Mouse (Mus musculus): Measurements from ENCODE around the gene 1700129C05Rik. TPM values are rescaled to one million over a fixed set of nuclear protein-coding genes. Genes with fewer than 3 reads are reported as not detected.
A peak's percentile ranks its signal among the peaks of the same experiment; 100 is the strongest.

Gene 1700129C05Rik
- polyA plus RNA-seq (2014; fragmentation: Nextera tagmentation; extraction: Ambion mirVana), result not detected in 2 replicates

DNA sequence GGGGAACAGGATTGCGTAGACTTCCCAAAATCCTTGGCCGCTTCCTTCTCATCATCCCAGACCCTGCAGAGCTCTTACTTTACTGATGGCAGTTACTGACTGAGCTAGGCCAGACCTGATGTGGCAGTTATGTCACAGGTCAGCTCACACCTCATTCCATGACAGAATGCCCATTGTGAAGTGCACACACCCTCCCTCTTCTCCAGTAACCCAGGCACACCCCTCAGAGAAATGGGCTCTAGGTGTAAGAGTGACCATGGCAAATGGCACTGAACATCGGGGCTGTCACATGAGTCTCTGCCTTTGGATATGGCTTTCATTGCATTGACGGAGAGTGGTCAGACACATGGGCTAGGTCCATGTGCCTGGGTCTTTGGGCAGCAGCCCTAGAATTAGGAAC lies at the start of gene 1700129C05Rik:
1700129C05Rik (minus strand) TSS at position 101 of the 400 bp plus-strand sequence.
- DNase-seq (ENCODE audit: low spot score) (no peak), ATAC-seq (ENCODE audit: low read depth) (no peak)
- Histone ChIP-seq H3K9me3 (ENCODE audit: control insufficient read depth, low read length) (no peaks in the 10 kb centered on the region), H3K27ac (replicated peaks; ENCODE audit: low read depth, low read length) (no peak within 1 kb of the TSS), H3K9ac (ENCODE audit: low read depth, low read length) (no peak within 1 kb of the TSS), H3K27me3 (replicated peaks; ENCODE audit: control insufficient read depth, insufficient read depth, low read length) (no peaks in the 10 kb centered on the region), H3K4me1 (ENCODE audit: control insufficient read depth, insufficient read depth, low read length) (no peaks in the 10 kb centered on the region), H3K36me3 (ENCODE audit: control insufficient read depth, insufficient read depth, low read length) (no peaks in the 10 kb centered on the region), H3K4me3 (ENCODE audit: low read depth, low read length) (no peak within 1 kb of the TSS), H3K4me2 (ENCODE audit: low read depth, low read length) (no peak within 1 kb of the TSS)
- WGBS, result 89% methylated on average over 4 of the region's 4 CpGs

DNA sequence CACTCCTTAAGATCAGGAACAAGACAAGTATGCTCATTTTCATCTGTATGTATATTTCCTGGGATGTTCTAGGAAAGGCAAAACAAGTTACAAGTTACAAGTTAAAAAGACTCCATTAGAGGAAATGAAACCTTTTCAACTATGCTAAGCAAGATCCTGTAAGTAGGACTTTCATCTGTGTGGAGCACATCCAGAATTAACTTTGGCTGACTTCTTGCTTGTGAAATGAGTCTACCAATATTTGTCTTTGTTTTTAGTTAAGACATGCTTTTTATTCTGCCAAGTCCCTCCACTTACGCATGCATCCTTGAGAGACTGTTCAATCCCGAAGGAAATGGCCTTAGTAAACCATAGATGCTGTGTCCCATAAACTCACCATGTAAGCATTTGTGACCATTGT lies 43.4 kb upstream of the 1700129C05Rik start:
- no peak overlapping the region for H3K27ac ChIP-seq (replicated peaks; ENCODE audit: low read depth, low read length)
- DNase-seq (ENCODE audit: low spot score) (no peak), ATAC-seq (ENCODE audit: low read depth) (no peak)
- no peaks in the 10 kb centered on the region for H3K9me3 ChIP-seq (ENCODE audit: control insufficient read depth, low read length)
- H3K36me3 ChIP-seq (ENCODE audit: control insufficient read depth, insufficient read depth, low read length), result no peaks in the 10 kb centered on the region
- H3K4me2 ChIP-seq (ENCODE audit: low read depth, low read length), result no peak overlapping the region
- no peak overlapping the region for H3K4me3 ChIP-seq (ENCODE audit: low read depth, low read length)
- WGBS, result 82% methylated on average over 2 of the region's 2 CpGs
- no peaks in the 10 kb centered on the region for H3K27me3 ChIP-seq (replicated peaks; ENCODE audit: control insufficient read depth, insufficient read depth, low read length)
- H3K4me1 ChIP-seq (ENCODE audit: control insufficient read depth, insufficient read depth, low read length), result no peaks in the 10 kb centered on the region
- no peak overlapping the region for H3K9ac ChIP-seq (ENCODE audit: low read depth, low read length)

DNA sequence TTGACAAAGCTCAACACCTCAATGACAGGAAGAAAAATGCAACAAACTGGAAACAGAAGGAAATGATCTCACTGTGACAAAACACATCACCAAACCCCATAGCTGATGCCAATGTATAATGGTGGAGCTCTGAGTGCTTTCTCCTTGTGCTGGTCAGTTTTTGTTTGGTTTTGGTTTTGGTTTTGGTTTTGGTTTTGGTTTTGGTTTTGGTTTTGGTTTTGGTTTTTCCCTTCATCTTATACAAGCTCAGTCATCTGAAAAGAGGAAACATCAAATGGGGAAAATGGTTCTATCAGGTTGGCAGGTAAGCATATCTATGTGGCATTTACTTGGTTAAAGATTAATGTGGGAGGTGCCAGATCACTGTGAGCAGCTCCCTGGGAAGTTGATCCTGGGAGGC lies 42.8 kb upstream of the 1700129C05Rik start:
- Histone ChIP-seq H3K36me3 (ENCODE audit: control insufficient read depth, insufficient read depth, low read length) (no peaks in the 10 kb centered on the region), H3K4me1 (ENCODE audit: control insufficient read depth, insufficient read depth, low read length) (no peaks in the 10 kb centered on the region), H3K4me3 (ENCODE audit: low read depth, low read length) (no peak overlapping the region), H3K27ac (replicated peaks; ENCODE audit: low read depth, low read length) (no peak overlapping the region), H3K9ac (ENCODE audit: low read depth, low read length) (no peak overlapping the region), H3K4me2 (ENCODE audit: low read depth, low read length) (no peak overlapping the region), H3K27me3 (replicated peaks; ENCODE audit: control insufficient read depth, insufficient read depth, low read length) (no peaks in the 10 kb centered on the region), H3K9me3 (ENCODE audit: control insufficient read depth, low read length) (no peaks in the 10 kb centered on the region)
- ATAC-seq (ENCODE audit: low read depth), result no peak
- no peak for DNase-seq (ENCODE audit: low spot score)

DNA sequence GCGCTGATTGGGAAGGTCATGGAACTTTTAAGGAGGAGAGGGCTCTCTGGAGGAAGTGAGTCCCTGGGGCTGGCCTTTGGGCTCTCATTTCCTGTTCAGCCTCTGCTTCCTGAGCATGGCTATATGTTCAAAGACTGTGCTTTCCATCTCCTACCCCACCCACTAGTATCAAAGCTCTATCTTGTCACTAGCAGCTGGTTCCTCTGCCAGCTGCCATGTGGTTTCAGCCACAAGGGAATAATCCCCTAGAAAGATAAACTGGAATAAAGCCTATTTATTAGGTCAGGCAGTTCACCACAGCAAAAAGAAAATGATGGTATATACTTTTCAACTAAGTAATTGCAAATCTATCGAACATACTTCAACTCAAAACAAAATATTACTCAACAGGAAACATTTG lies 40.0 kb upstream of the 1700129C05Rik start:
- WGBS, result 69% methylated on average over 2 of the region's 2 CpGs
- DNase-seq (ENCODE audit: low spot score) (no peak), ATAC-seq (ENCODE audit: low read depth) (no peak)
- Histone ChIP-seq H3K4me2 (ENCODE audit: low read depth, low read length) (no peak overlapping the region), H3K36me3 (ENCODE audit: control insufficient read depth, insufficient read depth, low read length) (no peaks in the 10 kb centered on the region), H3K4me1 (ENCODE audit: control insufficient read depth, insufficient read depth, low read length) (no peaks in the 10 kb centered on the region), H3K4me3 (ENCODE audit: low read depth, low read length) (no peak overlapping the region), H3K27me3 (replicated peaks; ENCODE audit: control insufficient read depth, insufficient read depth, low read length) (no peaks in the 10 kb centered on the region; the same call in 1 of the 2 replicates), H3K9me3 (ENCODE audit: control insufficient read depth, low read length) (no peaks in the 10 kb centered on the region), H3K9ac (ENCODE audit: low read depth, low read length) (no peak overlapping the region), H3K27ac (replicated peaks; ENCODE audit: low read depth, low read length) (no peak overlapping the region)

DNA sequence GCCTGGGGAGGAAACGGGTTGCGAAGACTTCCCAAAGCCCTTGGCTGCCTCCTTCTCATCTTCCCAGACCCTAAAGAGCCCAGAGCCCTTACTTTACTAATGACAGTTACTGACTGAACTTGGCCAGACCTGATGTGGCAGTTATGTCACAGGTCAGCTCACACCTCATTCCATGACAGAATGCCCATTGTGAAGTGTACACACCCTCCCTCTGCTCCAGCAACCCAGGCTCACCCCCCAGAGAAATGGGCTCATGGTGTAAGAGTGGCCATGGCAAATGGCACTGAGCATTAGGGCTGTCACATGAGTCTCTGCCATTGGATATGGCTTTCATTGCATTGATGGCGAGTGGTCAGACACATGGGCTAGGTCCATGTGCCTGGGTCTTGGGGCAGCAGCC lies 36.0 kb upstream of the 1700129C05Rik start, which contains the start of gene Gm5142:
Gm5142 (minus strand) TSS at position 101 of the 400 bp plus-strand sequence.
- Histone ChIP-seq H3K4me2 (ENCODE audit: low read depth, low read length) (no peak within 1 kb of the TSS), H3K4me1 (ENCODE audit: control insufficient read depth, insufficient read depth, low read length) (no peaks in the 10 kb centered on the region), H3K4me3 (ENCODE audit: low read depth, low read length) (no peak within 1 kb of the TSS), H3K27me3 (replicated peaks; ENCODE audit: control insufficient read depth, insufficient read depth, low read length) (no peaks in the 10 kb centered on the region; the same call in 1 of the 2 replicates), H3K27ac (replicated peaks; ENCODE audit: low read depth, low read length) (no peak within 1 kb of the TSS), H3K9me3 (ENCODE audit: control insufficient read depth, low read length) (no peaks in the 10 kb centered on the region), H3K36me3 (ENCODE audit: control insufficient read depth, insufficient read depth, low read length) (no peaks in the 10 kb centered on the region), H3K9ac (ENCODE audit: low read depth, low read length) (no peak within 1 kb of the TSS)
- DNase-seq (ENCODE audit: low spot score), result no peak
- 93% methylated on average over 3 of the region's 3 CpGs for WGBS
- ATAC-seq (ENCODE audit: low read depth), result no peak

DNA sequence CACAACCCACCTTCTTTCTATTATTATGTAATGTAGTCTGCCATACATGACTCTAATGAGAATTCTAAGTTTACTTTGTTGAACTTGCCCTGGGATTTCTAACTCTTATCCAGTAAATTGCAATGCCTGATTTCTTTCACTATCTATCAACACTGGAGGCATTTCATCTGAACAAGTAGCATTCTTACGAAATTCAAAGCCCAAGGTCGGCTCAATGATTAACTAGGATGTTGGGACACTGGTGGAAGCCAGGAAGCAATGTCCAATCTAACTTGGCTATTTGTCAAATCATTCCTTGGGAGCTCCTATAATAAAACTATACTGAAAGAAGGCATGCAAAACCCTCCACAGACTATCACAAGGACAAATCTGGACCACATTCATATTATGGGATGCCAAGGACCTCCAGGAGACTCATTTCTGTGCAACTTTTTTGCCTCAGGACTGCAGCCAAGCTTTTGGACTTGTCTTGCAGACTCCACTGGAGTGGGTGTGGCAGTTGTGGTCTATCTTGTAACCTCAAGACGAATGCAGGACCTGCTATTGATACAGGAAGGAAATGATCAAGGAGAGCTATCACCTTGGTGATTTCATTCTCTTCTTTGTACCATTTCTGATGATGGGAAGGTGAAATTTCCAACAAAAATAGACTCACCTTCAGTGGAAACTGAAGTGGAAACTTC lies 14.5 kb upstream of the 1700129C05Rik start:
- Histone ChIP-seq H3K4me3 (ENCODE audit: low read depth, low read length) (no peak overlapping the region), H3K4me2 (ENCODE audit: low read depth, low read length) (no peak overlapping the region), H3K4me1 (ENCODE audit: control insufficient read depth, insufficient read depth, low read length) (no peaks in the 10 kb centered on the region), H3K9ac (ENCODE audit: low read depth, low read length) (no peak overlapping the region), H3K27ac (replicated peaks; ENCODE audit: low read depth, low read length) (no peak overlapping the region), H3K36me3 (ENCODE audit: control insufficient read depth, insufficient read depth, low read length) (no peaks in the 10 kb centered on the region), H3K9me3 (ENCODE audit: control insufficient read depth, low read length) (no peaks in the 10 kb centered on the region), H3K27me3 (replicated peaks; ENCODE audit: control insufficient read depth, insufficient read depth, low read length) (no peaks in the 10 kb centered on the region)
- no peak for ATAC-seq (ENCODE audit: low read depth)
- 66% methylated on average over 3 of the region's 3 CpGs for WGBS
- no peak for DNase-seq (ENCODE audit: low spot score)

DNA sequence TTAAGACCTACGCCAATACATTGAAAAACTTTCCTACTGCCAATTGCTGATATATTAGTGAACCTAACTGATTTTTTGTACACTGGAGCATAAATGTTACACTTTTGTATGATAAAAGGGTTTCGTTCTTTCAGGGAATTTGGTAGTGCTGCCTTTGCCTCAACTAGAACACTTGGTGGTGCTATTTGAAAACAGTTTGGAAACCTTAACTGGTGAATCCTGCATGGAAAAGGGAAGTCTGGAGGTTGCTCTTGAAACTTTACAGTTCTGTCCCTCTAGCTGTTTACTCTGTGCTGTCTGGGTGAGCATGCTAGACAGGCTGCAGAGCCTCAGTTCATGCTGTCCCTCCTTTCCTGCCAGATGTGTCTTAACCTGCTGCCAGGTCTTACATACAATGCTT lies 12.9 kb upstream of the 1700129C05Rik start:
- WGBS, result 68% methylated on average over 2 of the region's 2 CpGs
- no peak overlapping the region for H3K27ac ChIP-seq (replicated peaks; ENCODE audit: low read depth, low read length)
- no peaks in the 10 kb centered on the region for H3K4me1 ChIP-seq (ENCODE audit: control insufficient read depth, insufficient read depth, low read length)
- H3K27me3 ChIP-seq (replicated peaks; ENCODE audit: control insufficient read depth, insufficient read depth, low read length), result no peaks in the 10 kb centered on the region
- DNase-seq (ENCODE audit: low spot score) (peak; percentile 41), ATAC-seq (ENCODE audit: low read depth) (no peak)
- H3K36me3 ChIP-seq (ENCODE audit: control insufficient read depth, insufficient read depth, low read length), result no peaks in the 10 kb centered on the region
- no peak overlapping the region for H3K9ac ChIP-seq (ENCODE audit: low read depth, low read length)
- no peak overlapping the region for H3K4me2 ChIP-seq (ENCODE audit: low read depth, low read length)
- H3K9me3 ChIP-seq (ENCODE audit: control insufficient read depth, low read length), result no peaks in the 10 kb centered on the region
- no peak overlapping the region for H3K4me3 ChIP-seq (ENCODE audit: low read depth, low read length)

DNA sequence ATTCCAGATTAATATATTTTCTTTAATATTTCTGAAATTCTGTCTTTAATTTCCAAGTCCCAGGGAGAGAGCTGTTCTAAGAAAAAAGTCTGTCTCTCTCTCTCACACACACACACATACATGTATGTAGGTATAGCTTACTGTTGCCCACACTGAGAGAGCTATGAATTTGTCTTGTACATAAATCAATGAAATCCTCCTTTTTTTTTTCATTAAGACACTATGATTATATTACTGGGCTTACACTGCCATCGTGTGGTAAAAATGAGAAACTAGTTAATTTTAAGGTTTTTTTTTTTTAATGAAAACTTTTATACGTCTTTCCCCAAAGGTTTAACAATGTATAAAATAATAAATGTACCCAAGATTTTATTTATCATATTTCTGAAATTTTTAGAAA lies 28.4 kb downstream of the 1700129C05Rik start:
- H3K4me3 ChIP-seq (ENCODE audit: low read depth, low read length), result no peak overlapping the region
- WGBS, result 2% methylated on average over 2 of the region's 2 CpGs
- H3K27ac ChIP-seq (replicated peaks; ENCODE audit: low read depth, low read length), result no peak overlapping the region
- no peaks in the 10 kb centered on the region for H3K27me3 ChIP-seq (replicated peaks; ENCODE audit: control insufficient read depth, insufficient read depth, low read length)
- H3K4me2 ChIP-seq (ENCODE audit: low read depth, low read length), result no peak overlapping the region
- no peak overlapping the region for H3K9ac ChIP-seq (ENCODE audit: low read depth, low read length)
- H3K4me1 ChIP-seq (ENCODE audit: control insufficient read depth, insufficient read depth, low read length), result no peaks in the 10 kb centered on the region
- no peaks in the 10 kb centered on the region for H3K36me3 ChIP-seq (ENCODE audit: control insufficient read depth, insufficient read depth, low read length)
- ATAC-seq (ENCODE audit: low read depth) (no peak), DNase-seq (ENCODE audit: low spot score) (peak; percentile 23)
- no peaks in the 10 kb centered on the region for H3K9me3 ChIP-seq (ENCODE audit: control insufficient read depth, low read length)

DNA sequence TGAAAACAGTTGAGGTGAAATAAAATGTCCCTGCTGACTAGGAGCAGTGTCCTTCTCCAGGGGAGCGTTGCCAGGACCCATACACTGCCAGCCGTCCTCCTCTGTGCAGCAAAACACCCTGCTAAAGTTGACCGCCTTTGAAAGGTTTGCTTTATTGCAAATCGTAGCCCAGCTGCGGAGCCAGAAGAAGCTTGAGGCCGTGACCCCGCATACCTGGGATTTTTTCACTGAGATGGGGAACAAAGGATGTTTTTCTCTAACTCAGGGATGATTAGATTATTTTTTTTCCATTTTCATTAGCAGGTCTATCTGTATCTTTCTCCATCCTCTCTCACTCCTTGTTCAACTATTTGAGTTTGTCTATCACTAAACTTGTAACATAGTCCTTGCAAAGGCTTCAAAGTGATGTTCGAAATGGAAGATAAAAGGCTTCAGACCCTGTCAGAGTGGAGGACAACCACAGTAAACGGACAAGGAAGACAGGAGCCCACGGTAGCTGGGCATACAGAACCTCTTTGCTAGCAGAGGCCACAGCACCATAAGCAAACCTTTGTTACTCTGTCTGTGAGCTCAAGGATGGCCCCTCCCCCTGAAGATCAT lies 38.6 kb downstream of the 1700129C05Rik start:
- Histone ChIP-seq H3K36me3 (ENCODE audit: control insufficient read depth, insufficient read depth, low read length) (no peaks in the 10 kb centered on the region), H3K27me3 (replicated peaks; ENCODE audit: control insufficient read depth, insufficient read depth, low read length) (no peaks in the 10 kb centered on the region), H3K9ac (ENCODE audit: low read depth, low read length) (no peak overlapping the region), H3K4me1 (ENCODE audit: control insufficient read depth, insufficient read depth, low read length) (0 out of 2 replicates have a peak, but pooled peaks cover 3% of the 10 kb centered on the region), H3K9me3 (ENCODE audit: control insufficient read depth, low read length) (no peaks in the 10 kb centered on the region), H3K27ac (replicated peaks; ENCODE audit: low read depth, low read length) (no peak overlapping the region), H3K4me2 (ENCODE audit: low read depth, low read length) (no peak overlapping the region), H3K4me3 (ENCODE audit: low read depth, low read length) (no peak overlapping the region)
- 15% methylated on average over 10 of the region's 10 CpGs for WGBS
- DNase-seq (ENCODE audit: low spot score), result no peak
- no peak for ATAC-seq (ENCODE audit: low read depth)

All from embryonic facial prominence, embryonic 14.5 days (tissue).